Mouse (Mus musculus): Measurements from ENCODE around the gene Vgll4. TPM values are rescaled to one million over a fixed set of nuclear protein-coding genes. Genes with fewer than 3 reads are reported as not detected.

Vgll4 gene
- polyA plus RNA-seq, 1 experiment from 2014 or later = 141 TPM

DNA sequence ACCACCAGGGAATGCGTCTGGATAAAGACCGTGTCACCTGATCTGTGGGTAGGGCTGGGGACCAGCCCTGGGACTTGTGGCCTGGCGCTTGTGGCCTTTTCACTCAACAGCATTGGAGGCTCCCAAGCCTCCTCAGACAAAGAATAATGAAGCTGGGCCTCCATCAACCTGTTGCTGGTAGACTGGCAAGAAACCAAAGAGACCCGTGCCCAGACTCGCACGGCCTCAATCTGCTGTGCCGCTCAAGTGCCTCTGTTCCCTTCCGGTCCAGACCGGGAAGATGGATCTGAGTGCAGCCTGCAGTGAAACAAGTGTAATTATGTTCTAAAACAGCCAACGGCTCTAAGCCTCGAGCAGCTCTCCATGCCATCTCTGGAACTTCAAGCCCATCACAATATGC is 52.7 kb downstream of the Vgll4 start:
- no peak for ATAC-seq (ENCODE audit: insufficient number of reproducible peaks, low FRiP score, low TSS enrichment, low read depth)
- Histone ChIP-seq H3K4me1 (peaks cover 75% of the 10 kb centered on the region), H3K36me3 (no peaks in the 10 kb centered on the region), H3K27me3 (no peaks in the 10 kb centered on the region), H3K9ac (no peak overlapping the region), H3K27ac (replicated peaks) (peak overlapping the region; percentile 90), H3K4me2 (replicated peaks) (peak overlapping the region; percentile 60), H3K9me3 (replicated peaks) (no peaks in the 10 kb centered on the region), H3K4me3 (replicated peaks) (peak overlapping the region; percentile 58)
- 14% methylated on average over 11 of the region's 11 CpGs for WGBS

DNA sequence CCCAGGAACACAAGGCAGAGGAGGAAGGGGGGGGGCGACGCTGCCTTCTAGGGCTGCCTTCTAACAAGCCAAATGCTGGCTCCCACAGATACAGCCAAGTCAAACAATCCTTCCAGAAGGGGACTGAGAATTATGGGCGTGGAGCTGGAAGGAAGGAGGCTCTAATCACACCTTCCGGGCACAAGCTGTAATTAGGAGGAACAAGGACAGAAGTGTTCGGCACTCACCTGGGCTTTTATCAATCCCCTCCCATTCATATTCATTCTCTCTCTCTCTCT is 53.1 kb downstream of the Vgll4 start:
- H3K9ac ChIP-seq = no peak overlapping the region
- WGBS = 4% methylated on average over 5 of the region's 5 CpGs
- peak overlapping the region; percentile 90 for H3K27ac ChIP-seq (replicated peaks)
- H3K36me3 ChIP-seq = no peaks in the 10 kb centered on the region
- H3K4me2 ChIP-seq (replicated peaks) = peak overlapping the region; percentile 60
- H3K27me3 ChIP-seq = no peaks in the 10 kb centered on the region
- H3K4me3 ChIP-seq (replicated peaks) = peak overlapping the region; percentile 58
- H3K9me3 ChIP-seq (replicated peaks) = no peaks in the 10 kb centered on the region
- 0 out of 2 replicates have a peak, but pooled peaks have one; percentile 41 for ATAC-seq (ENCODE audit: insufficient number of reproducible peaks, low FRiP score, low TSS enrichment, low read depth)
- peaks cover 79% of the 10 kb centered on the region for H3K4me1 ChIP-seq

DNA sequence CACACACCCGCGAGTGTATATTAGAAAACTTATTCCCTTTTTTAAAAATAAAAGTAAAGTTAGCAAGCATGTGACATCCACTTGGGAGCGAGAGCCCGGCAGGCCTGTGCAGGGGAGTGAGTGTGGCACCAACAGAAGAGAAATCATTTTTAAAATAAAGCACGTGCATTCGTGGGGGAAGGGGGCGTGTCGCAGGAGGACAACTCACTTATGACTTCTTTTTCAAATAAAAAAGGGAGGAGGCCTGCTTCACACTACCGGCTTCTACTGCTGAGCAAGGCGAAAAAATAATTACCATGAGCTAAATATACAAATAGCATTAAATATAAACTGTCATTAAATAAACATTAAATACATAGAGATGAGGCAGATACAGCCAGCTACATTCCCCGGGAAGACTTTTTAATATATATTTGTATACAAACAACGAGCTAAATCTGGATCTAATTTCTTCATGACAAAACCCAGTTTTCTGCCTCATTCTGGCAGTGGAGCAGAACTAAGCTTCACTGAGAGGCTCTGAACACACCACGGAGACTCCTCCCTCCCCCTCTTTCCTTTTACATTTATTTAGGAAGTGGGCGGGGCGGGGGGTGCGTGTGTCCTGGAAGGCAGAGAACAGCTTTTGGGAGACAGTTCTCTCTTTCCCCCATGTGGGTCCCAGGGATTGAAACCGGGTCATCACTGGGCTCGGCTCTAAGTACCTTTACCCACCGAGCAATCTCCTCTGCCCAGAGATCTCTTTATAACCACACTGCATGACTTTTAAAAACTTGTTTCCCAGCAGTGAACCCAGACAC is 53.7 kb downstream of the Vgll4 start:
- Histone ChIP-seq H3K9ac (no peak overlapping the region), H3K4me2 (replicated peaks) (peak overlapping the region; percentile 60), H3K4me1 (peaks cover 84% of the 10 kb centered on the region), H3K27ac (replicated peaks) (peak overlapping the region; percentile 90), H3K9me3 (replicated peaks) (no peaks in the 10 kb centered on the region), H3K4me3 (replicated peaks) (peak overlapping the region; percentile 58), H3K36me3 (no peaks in the 10 kb centered on the region), H3K27me3 (no peaks in the 10 kb centered on the region)
- WGBS = 12% methylated on average over 19 of the region's 19 CpGs
- ATAC-seq (ENCODE audit: insufficient number of reproducible peaks, low FRiP score, low TSS enrichment, low read depth) = peak; percentile 69

DNA sequence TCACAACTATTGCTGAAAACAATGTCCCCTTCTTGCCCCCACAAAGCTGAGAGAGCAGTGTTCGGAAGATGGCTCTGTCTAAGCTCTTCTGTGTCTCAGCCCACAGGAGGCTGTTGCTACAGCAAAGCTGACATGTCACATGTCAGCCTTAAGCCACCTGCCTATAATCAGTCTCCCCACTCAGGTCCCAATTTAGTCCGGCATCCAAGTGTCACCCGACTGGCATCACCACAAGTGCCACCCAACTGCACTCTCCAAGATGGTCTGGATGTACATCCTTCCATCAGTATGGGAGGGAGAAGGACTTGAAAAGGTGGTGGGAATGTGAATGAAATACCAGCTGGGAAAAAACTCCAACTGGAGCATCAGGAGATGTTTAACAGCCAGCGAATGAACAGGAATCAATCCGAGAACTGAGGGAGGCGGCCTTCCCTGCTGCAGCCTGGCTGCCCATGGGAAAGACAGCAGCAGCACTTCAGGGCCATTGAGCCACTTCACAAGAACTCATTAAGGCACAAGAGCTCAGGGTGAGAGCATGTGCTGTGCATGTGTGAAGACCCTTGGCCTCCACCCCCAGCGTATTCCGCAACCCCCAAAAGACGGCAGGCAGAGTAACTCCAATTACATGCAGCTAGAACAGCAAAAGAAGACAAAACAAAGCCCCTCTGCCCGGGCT is 55.6 kb downstream of the Vgll4 start:
- H3K9ac ChIP-seq = no peak overlapping the region
- no peak overlapping the region for H3K4me3 ChIP-seq (replicated peaks)
- ATAC-seq (ENCODE audit: insufficient number of reproducible peaks, low FRiP score, low TSS enrichment, low read depth) = no peak
- 38% methylated on average over 10 of the region's 10 CpGs for WGBS
- peaks cover 78% of the 10 kb centered on the region for H3K4me1 ChIP-seq
- no peaks in the 10 kb centered on the region for H3K9me3 ChIP-seq (replicated peaks)
- 0 out of 2 replicates have a peak overlapping the region, but pooled peaks have one; percentile 4 for H3K4me2 ChIP-seq (replicated peaks)
- no peaks in the 10 kb centered on the region for H3K36me3 ChIP-seq
- H3K27ac ChIP-seq (replicated peaks) = peak overlapping the region; percentile 63
- no peaks in the 10 kb centered on the region for H3K27me3 ChIP-seq

DNA sequence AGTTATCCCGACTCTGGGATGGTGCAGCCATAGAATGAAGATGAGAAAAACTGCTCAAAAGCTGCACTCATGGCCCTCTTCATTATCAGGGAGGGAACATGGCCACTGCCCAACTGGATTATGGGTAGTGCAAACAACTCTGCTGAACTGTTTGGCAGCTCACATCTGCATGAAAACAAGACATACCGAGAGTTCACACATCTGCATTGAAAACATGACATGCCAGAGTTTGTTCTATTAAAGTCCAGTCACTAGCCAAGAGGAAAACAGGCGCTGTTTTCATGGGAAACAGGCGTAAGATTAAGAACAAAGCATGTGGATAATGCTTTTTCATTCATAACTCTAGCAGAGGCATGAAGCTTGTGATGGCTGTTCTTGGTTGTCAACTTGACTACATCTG is 56.7 kb downstream of the Vgll4 start:
- no peaks in the 10 kb centered on the region for H3K9me3 ChIP-seq (replicated peaks)
- 0 out of 2 replicates have a peak overlapping the region, but pooled peaks have one; percentile 44 for H3K27ac ChIP-seq (replicated peaks)
- H3K9ac ChIP-seq = no peak overlapping the region
- no peak overlapping the region for H3K4me3 ChIP-seq (replicated peaks)
- H3K4me1 ChIP-seq = peaks cover 74% of the 10 kb centered on the region
- no peak for ATAC-seq (ENCODE audit: insufficient number of reproducible peaks, low FRiP score, low TSS enrichment, low read depth)
- H3K36me3 ChIP-seq = no peaks in the 10 kb centered on the region
- no peak overlapping the region for H3K4me2 ChIP-seq (replicated peaks)
- no peaks in the 10 kb centered on the region for H3K27me3 ChIP-seq
- WGBS = 33% methylated on average over 4 of the region's 4 CpGs

DNA sequence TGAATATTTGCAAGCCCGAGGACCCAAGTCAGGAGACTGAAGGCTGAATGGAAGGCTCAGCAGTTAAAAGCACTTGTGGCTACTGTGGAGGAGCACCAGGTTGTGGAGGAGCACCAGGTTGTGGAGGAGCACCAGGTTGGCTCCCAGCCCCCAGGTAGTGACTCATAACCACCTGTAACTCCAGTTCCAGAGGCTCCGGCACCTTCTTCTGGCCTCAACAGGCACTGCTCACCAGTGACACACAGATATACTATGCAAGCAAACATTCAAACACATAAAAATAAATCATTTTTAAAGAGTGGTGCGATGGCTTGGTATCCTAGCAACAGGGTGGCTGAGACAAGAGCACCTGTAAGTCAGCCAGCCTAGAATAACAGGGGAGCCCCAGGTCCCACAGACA is 58.3 kb downstream of the Vgll4 start:
- WGBS = 68% methylated on average over 3 of the region's 3 CpGs
- H3K4me1 ChIP-seq = peaks cover 72% of the 10 kb centered on the region

DNA sequence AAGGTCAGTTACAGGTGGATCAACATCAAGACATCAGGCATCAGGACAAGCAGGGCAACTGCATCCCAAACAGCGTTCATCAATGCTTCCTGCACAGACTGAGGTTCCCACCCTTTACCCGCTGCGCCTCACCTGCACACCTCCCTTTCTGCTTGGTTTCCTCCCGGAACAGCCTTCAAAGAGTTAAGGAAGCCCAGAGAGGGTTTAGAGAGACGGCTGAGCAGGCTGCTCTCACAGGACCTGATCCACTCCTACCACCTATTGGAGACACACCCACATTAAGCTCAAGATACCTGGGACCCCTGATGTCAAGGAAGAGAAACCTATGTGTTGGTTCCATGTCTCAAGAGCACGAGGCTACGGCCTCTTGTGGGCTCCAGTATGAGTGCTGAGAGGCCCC is 60.0 kb downstream of the Vgll4 start:
- H3K4me2 ChIP-seq (replicated peaks) = no peak overlapping the region
- no peak overlapping the region for H3K27ac ChIP-seq (replicated peaks)
- WGBS = 81% methylated on average over 7 of the region's 7 CpGs
- H3K4me3 ChIP-seq (replicated peaks) = no peak overlapping the region
- no peaks in the 10 kb centered on the region for H3K27me3 ChIP-seq
- H3K4me1 ChIP-seq = peaks cover 63% of the 10 kb centered on the region
- H3K36me3 ChIP-seq = no peaks in the 10 kb centered on the region
- H3K9ac ChIP-seq = no peak overlapping the region
- no peak for ATAC-seq (ENCODE audit: insufficient number of reproducible peaks, low FRiP score, low TSS enrichment, low read depth)
- no peaks in the 10 kb centered on the region for H3K9me3 ChIP-seq (replicated peaks)

More for the DNA sequence above, 58.3 kb downstream of the Vgll4 start:
- H3K9ac ChIP-seq = no peak overlapping the region
- H3K9me3 ChIP-seq (replicated peaks) = no peaks in the 10 kb centered on the region
- H3K4me2 ChIP-seq (replicated peaks) = no peak overlapping the region
- H3K36me3 ChIP-seq = no peaks in the 10 kb centered on the region
- H3K4me3 ChIP-seq (replicated peaks) = no peak overlapping the region
- no peak overlapping the region for H3K27ac ChIP-seq (replicated peaks)
- no peak for ATAC-seq (ENCODE audit: insufficient number of reproducible peaks, low FRiP score, low TSS enrichment, low read depth)
- no peaks in the 10 kb centered on the region for H3K27me3 ChIP-seq

DNA sequence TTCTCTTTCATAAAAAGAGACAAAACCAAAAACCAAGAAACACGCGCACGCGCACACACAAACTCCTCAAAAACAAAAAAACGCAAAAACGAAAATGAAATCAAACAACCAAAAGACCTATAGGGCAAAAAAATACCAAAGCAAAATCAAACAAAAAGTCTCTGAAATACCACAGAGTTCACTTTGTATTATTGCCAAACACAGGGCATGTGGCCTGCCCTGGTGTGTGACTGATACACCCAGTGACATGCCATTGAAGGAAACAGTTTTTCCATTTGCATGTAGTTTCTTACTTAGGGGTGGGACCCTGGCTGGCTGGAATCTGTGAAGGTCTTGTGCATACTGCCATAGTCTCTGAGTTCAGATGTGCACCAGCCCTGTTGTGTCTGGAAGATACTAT is 62.3 kb downstream of the Vgll4 start:
- H3K9ac ChIP-seq = no peak overlapping the region
- ATAC-seq (ENCODE audit: insufficient number of reproducible peaks, low FRiP score, low TSS enrichment, low read depth) = no peak
- peaks cover 61% of the 10 kb centered on the region for H3K4me1 ChIP-seq
- no peak overlapping the region for H3K4me2 ChIP-seq (replicated peaks)
- WGBS = 90% methylated on average over 6 of the region's 6 CpGs
- no peaks in the 10 kb centered on the region for H3K9me3 ChIP-seq (replicated peaks)
- H3K27ac ChIP-seq (replicated peaks) = no peak overlapping the region
- no peaks in the 10 kb centered on the region for H3K27me3 ChIP-seq
- H3K36me3 ChIP-seq = no peaks in the 10 kb centered on the region
- no peak overlapping the region for H3K4me3 ChIP-seq (replicated peaks)

DNA sequence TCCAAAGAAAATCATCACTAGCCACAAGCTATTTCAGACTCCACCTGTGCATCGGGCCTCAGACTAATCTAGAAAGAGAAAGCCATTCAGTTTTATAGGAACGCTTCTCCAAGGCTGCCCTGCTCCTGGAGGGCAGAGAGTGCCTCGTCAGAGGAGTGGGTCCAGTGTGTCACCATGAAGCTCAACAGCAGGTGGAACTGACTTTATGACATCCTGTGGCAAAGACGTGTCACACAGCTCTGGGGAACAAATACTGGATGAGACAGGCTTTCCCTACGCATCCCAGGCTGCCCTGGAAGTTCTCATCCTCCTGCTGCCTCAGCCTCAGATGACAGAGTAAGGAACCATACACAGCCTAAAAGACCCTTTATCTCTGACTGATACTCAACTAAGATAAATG is 63.6 kb downstream of the Vgll4 start:
- H3K4me2 ChIP-seq (replicated peaks) = no peak overlapping the region
- no peaks in the 10 kb centered on the region for H3K9me3 ChIP-seq (replicated peaks)
- H3K4me3 ChIP-seq (replicated peaks) = no peak overlapping the region
- H3K36me3 ChIP-seq = no peaks in the 10 kb centered on the region
- H3K9ac ChIP-seq = no peak overlapping the region
- ATAC-seq (ENCODE audit: insufficient number of reproducible peaks, low FRiP score, low TSS enrichment, low read depth) = no peak
- no peak overlapping the region for H3K27ac ChIP-seq (replicated peaks)
- H3K4me1 ChIP-seq = peaks cover 63% of the 10 kb centered on the region
- H3K27me3 ChIP-seq = no peaks in the 10 kb centered on the region
- WGBS = 66% methylated on average over 5 of the region's 5 CpGs

DNA sequence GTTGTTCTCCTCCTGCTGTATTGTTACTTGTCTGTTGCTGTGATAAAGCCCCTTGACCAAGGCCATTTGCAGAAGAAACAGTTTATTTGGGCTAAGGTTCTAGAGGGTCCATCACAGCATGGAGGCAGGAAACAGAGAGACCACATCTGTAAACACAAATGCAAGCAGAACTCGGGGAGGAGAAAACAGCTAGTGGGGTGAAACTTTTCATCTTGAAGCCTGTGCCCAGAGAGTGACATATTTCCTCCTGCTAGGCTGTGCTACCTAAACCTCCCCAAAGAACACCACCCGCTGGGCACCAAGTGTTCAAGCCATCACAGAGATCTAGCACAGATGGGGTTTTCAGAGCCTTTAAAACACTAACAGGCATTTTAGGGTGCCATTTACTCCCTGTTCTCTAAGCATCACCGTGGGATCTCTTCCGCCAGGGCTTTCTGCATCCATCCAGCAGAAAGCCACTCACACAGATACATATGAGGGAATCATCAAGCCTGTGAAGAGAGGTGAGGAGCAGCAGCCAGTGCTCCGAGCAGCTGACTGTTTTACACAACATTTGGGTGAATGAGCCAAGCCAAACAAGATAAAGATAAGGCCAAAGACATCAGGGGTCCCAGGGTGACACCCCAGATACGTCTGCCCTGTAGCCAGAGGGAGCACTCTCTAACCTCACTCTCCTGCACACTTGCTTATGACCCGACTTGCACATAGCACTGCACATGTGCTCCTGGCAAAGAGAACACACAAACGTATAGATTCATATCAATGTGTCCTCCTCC is 64.4 kb downstream of the Vgll4 start:
- H3K9me3 ChIP-seq (replicated peaks) = no peaks in the 10 kb centered on the region
- WGBS = 69% methylated on average over 8 of the region's 8 CpGs
- H3K4me2 ChIP-seq (replicated peaks) = no peak overlapping the region
- no peak overlapping the region for H3K4me3 ChIP-seq (replicated peaks)
- no peak overlapping the region for H3K27ac ChIP-seq (replicated peaks)
- peaks cover 70% of the 10 kb centered on the region for H3K4me1 ChIP-seq
- H3K27me3 ChIP-seq = no peaks in the 10 kb centered on the region
- no peak for ATAC-seq (ENCODE audit: insufficient number of reproducible peaks, low FRiP score, low TSS enrichment, low read depth)
- no peaks in the 10 kb centered on the region for H3K36me3 ChIP-seq
- no peak overlapping the region for H3K9ac ChIP-seq

DNA sequence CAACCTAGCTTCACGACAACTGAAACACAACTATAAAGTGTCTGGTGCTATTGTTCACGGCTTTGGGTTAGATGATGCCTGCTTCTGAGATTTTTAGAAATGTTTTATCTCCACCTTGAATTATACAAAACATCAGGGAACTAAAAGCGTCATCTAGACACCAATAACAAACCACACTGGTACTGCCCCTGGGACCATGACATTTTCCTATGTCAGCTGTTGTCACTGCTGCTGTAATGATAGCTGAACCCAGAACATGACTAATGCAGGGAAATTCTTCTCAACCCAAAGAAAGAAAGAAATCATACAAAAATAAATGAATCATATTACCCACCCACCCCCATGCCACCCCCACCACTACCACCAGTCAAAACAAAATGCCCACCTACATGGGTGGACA is 65.0 kb downstream of the Vgll4 start:
- 93% methylated on average over 3 of the region's 3 CpGs for WGBS
- no peak overlapping the region for H3K27ac ChIP-seq (replicated peaks)
- peaks cover 76% of the 10 kb centered on the region for H3K4me1 ChIP-seq
- no peak for ATAC-seq (ENCODE audit: insufficient number of reproducible peaks, low FRiP score, low TSS enrichment, low read depth)
- no peak overlapping the region for H3K9ac ChIP-seq
- no peaks in the 10 kb centered on the region for H3K9me3 ChIP-seq (replicated peaks)
- no peak overlapping the region for H3K4me3 ChIP-seq (replicated peaks)
- H3K4me2 ChIP-seq (replicated peaks) = no peak overlapping the region
- no peaks in the 10 kb centered on the region for H3K27me3 ChIP-seq
- no peaks in the 10 kb centered on the region for H3K36me3 ChIP-seq
